Comparison of ENCODE assay signal across 22 mouse cellular contexts in genomic region chr5:145217746-145218145, GRCm38 (mm10). TPM values are rescaled to one million over a fixed set of nuclear protein-coding genes. Genes with fewer than 3 reads are reported as not detected.
A peak's percentile ranks its signal among the peaks of the same experiment; 100 is the strongest.
DNase-seq lines count a peak whose midpoint lies in the region; ATAC-seq and TF ChIP-seq lines count a peak whose summit lies in the region.
"Had no signal": no experiment of that assay in that cellular context is flagged by ENCODE, and none has a peak within 500 bp of the region (broad histone marks: within the 10 kb centered on the region; RNA-seq: fewer than 3 reads in every experiment).

No protein-coding gene starts in this region.

- peak; percentile 79 for ATAC-seq in intestine, postnatal 0 days
- peak; percentile 68; the same call in 1 of the 2 replicates for ATAC-seq in liver, embryonic 16.5 days (ENCODE audit: low read depth)
- peak; percentile 77; the same call in 1 of the 2 replicates for ATAC-seq in stomach, postnatal 0 days (ENCODE audit: low FRiP score, low TSS enrichment)
- ATAC-seq: forebrain, embryonic 14.5 days; hindbrain, postnatal 0 days had no signal

- no peaks in the 10 kb centered on the region for H3K9me3 ChIP-seq in ES-E14 (ENCODE audit: control insufficient read depth, insufficient read depth, low read depth, low read length)
- no peaks in the 10 kb centered on the region for H3K9me3 ChIP-seq in intestine, postnatal 0 days (ENCODE audit: control insufficient read depth)
- no peaks in the 10 kb centered on the region for H3K9me3 ChIP-seq in liver, embryonic 16.5 days (replicated peaks; ENCODE audit: control insufficient read depth, low read length)
- H3K9me3 ChIP-seq in stomach, postnatal 0 days (ENCODE audit: control insufficient read depth, low read length) = no peaks in the 10 kb centered on the region
- H3K9me3 ChIP-seq: hindbrain, embryonic 10.5 days; limb, embryonic 13.5 days; megakaryocyte, embryonic 14.5 days; neural tube, embryonic 12.5 days had no signal

- no peak overlapping the region for H3K4me2 ChIP-seq in intestine, postnatal 0 days (replicated peaks; ENCODE audit: low read depth)
- H3K4me2 ChIP-seq in liver, embryonic 16.5 days (ENCODE audit: low read depth, low read length) = no peak overlapping the region
- H3K4me2 ChIP-seq in stomach, postnatal 0 days (replicated peaks; ENCODE audit: low read depth) = no peak overlapping the region
- H3K4me2 ChIP-seq: heart, embryonic 11.5 days; limb, embryonic 13.5 days; lung, embryonic 14.5 days; neural tube, embryonic 12.5 days had no signal

- TF ChIP-seq CTCF in intestine, postnatal 0 days (IDR thresholded peaks at IDR 0.05; ENCODE audit: low read depth) = no peak
- no peak for TF ChIP-seq CTCF in stomach, postnatal 0 days (IDR thresholded peaks at IDR 0.05; ENCODE audit: low read depth)

- no peak for TF ChIP-seq EP300 in stomach, postnatal 0 days (optimal IDR thresholded peaks at IDR 0.05)

- peaks cover 8 to 25% of the 10 kb centered on the region in 2 experiments for H3K4me1 ChIP-seq in ES-E14 (ENCODE audit: control insufficient read depth in 2 of 2, insufficient read depth in 2 of 2, low read length in 2 of 2, poor library complexity in 1 of 2)
- H3K4me1 ChIP-seq in intestine, postnatal 0 days (replicated peaks; ENCODE audit: control insufficient read depth, insufficient read depth, low read length) = no peaks in the 10 kb centered on the region
- no peaks in the 10 kb centered on the region; the same call in 1 of the 2 replicates for H3K4me1 ChIP-seq in liver, embryonic 16.5 days (ENCODE audit: control insufficient read depth, low read depth, low read length)
- H3K4me1 ChIP-seq in stomach, postnatal 0 days (replicated peaks; ENCODE audit: control insufficient read depth, insufficient read depth) = no peaks in the 10 kb centered on the region
- H3K4me1 ChIP-seq: hindbrain, embryonic 10.5 days; limb, embryonic 13.5 days; megakaryocyte, embryonic 14.5 days; neural tube, embryonic 12.5 days had no signal

- H3K4me3 ChIP-seq in ES-E14 (ENCODE audit: insufficient read depth in 1 of 2, low read depth in 1 of 2, low read length in 2 of 2, poor library complexity in 1 of 2, severe bottlenecking in 1 of 2) = peak overlapping the region; percentile 32 to 59
- H3K4me3 ChIP-seq in intestine, postnatal 0 days (ENCODE audit: low read depth, low read length) = no peak overlapping the region
- no peak overlapping the region for H3K4me3 ChIP-seq in liver, embryonic 16.5 days (ENCODE audit: low read depth, low read length)
- H3K4me3 ChIP-seq in stomach, postnatal 0 days (ENCODE audit: low read depth, low read length) = no peak overlapping the region
- H3K4me3 ChIP-seq: hindbrain, embryonic 10.5 days; limb, embryonic 13.5 days; megakaryocyte, embryonic 14.5 days; neural tube, embryonic 12.5 days had no signal

- H3K27me3 ChIP-seq in intestine, postnatal 0 days (replicated peaks; ENCODE audit: control insufficient read depth, insufficient read depth, low read length) = no peaks in the 10 kb centered on the region
- no peaks in the 10 kb centered on the region for H3K27me3 ChIP-seq in liver, embryonic 16.5 days (ENCODE audit: control insufficient read depth, insufficient read depth, low read depth, low read length)
- H3K27me3 ChIP-seq in stomach, postnatal 0 days (ENCODE audit: control insufficient read depth, insufficient read depth, low read length) = no peaks in the 10 kb centered on the region
- H3K27me3 ChIP-seq: CH12.LX; limb, embryonic 13.5 days; megakaryocyte, embryonic 14.5 days; neural tube, embryonic 12.5 days had no signal

- DNase-seq in ES-E14 (ENCODE audit: low read depth, low spot score) = no peak
- DNase-seq in stomach, postnatal 0 days (ENCODE audit: low spot score) = peak; percentile 35
- DNase-seq in left cerebral cortex, adult 18-20 months (ENCODE audit: low spot score in 2 of 2) = no peak
- no peak for DNase-seq in urinary bladder, adult 18-20 months (ENCODE audit: low spot score in 2 of 2)
- DNase-seq in frontal cortex, postnatal 36 days (ENCODE audit: low spot score in 2 of 2) = no peak
- no peak for DNase-seq in spleen, adult 12 weeks (ENCODE audit: low spot score)
- DNase-seq: adrenal gland, postnatal 36 days; cerebellum, adult 9-10 months; kidney, postnatal 10 days; lung, embryonic 14.5 days; midbrain, embryonic 14.5 days; thymus, postnatal 25 days had no signal

- peaks cover 32% of the 10 kb centered on the region for H3K36me3 ChIP-seq in ES-E14 (ENCODE audit: control insufficient read depth, insufficient read depth, low read length, poor library complexity, severe bottlenecking)
- peaks cover 42% of the 10 kb centered on the region for H3K36me3 ChIP-seq in intestine, postnatal 0 days (ENCODE audit: control insufficient read depth, insufficient read depth)
- peaks cover 20% of the 10 kb centered on the region; the same call in 1 of the 2 replicates for H3K36me3 ChIP-seq in liver, embryonic 16.5 days (ENCODE audit: control insufficient read depth, insufficient read depth)
- H3K36me3 ChIP-seq in stomach, postnatal 0 days (ENCODE audit: control insufficient read depth, insufficient read depth, low read length) = peaks cover 24% of the 10 kb centered on the region

- peak overlapping the region; percentile 63; the same call in 1 of the 2 replicates for H3K9ac ChIP-seq in ES-E14 (ENCODE audit: insufficient read depth, low read depth, low read length, poor library complexity, severe bottlenecking)
- no peak overlapping the region for H3K9ac ChIP-seq in intestine, postnatal 0 days (ENCODE audit: low read depth, low read length)
- no peak overlapping the region for H3K9ac ChIP-seq in liver, embryonic 16.5 days (ENCODE audit: low read depth, low read length)
- H3K9ac ChIP-seq in stomach, postnatal 0 days (ENCODE audit: low read length) = no peak overlapping the region
- H3K9ac ChIP-seq: limb, embryonic 13.5 days; lung, embryonic 14.5 days; neural tube, embryonic 12.5 days had no signal

- peak overlapping the region; percentile 42; the same call in 1 of the 2 replicates for H3K27ac ChIP-seq in ES-E14 (ENCODE audit: insufficient read depth, low read depth, low read length, poor library complexity, severe bottlenecking)
- H3K27ac ChIP-seq in intestine, postnatal 0 days (ENCODE audit: low read depth, low read length) = peak overlapping the region; percentile 35
- peak overlapping the region; percentile 29 for H3K27ac ChIP-seq in liver, embryonic 16.5 days (ENCODE audit: low read length)
- H3K27ac ChIP-seq in stomach, postnatal 0 days (replicated peaks) = no peak overlapping the region
- H3K27ac ChIP-seq: hindbrain, embryonic 10.5 days; hindbrain, postnatal 0 days; limb, embryonic 13.5 days; neural tube, embryonic 12.5 days had no signal

- WGBS in intestine, postnatal 0 days = 28% methylated on average over 6 of the region's 6 CpGs
- 54% methylated on average over 6 of the region's 6 CpGs for WGBS in liver, embryonic 16.5 days (ENCODE audit: insufficient replicate concordance)
- 57% methylated on average over 6 of the region's 6 CpGs for WGBS in stomach, postnatal 0 days

- in situ Hi-C loops in ES-E14 (cut with MboI; ENCODE audit: low sequenced_read_pairs in 2 of 2, unreplicated experiment in 2 of 2) = no loop called here

TF ChIP-seq in ES-E14, 5 proteins besides CTCF, POLR2A, EP300 and RAD21:
- TF ChIP-seq ZC3H11A (IDR thresholded peaks at IDR 0.05; ENCODE audit: borderline replicate concordance, low read depth, low read length) (no peak), MAFK (IDR thresholded peaks at IDR 0.05; ENCODE audit: insufficient read depth, low read depth, low read length) (no peak), CHD2 (IDR thresholded peaks at IDR 0.05; ENCODE audit: low read depth, low read length) (no peak), HCFC1 (IDR thresholded peaks at IDR 0.05; ENCODE audit: borderline replicate concordance, insufficient read depth, low read length) (no peak), ZNF384 (IDR thresholded peaks at IDR 0.05; ENCODE audit: low read depth, low read length) (no peak)

RNA-seq across cellular contexts. Expression of gene Zkscan5, which starts 13.4 kb away (rescaled TPM):
- total RNA-seq in ES-E14 (2012; rRNA removed) = 16.9 and 18.0 TPM in 2 replicates
- 4.1 and 4.6 TPM in 2 replicates for polyA plus RNA-seq in intestine, postnatal 0 days (2015; fragmentation: Nextera tagmentation; extraction: Ambion mirVana)
- polyA plus RNA-seq in liver, embryonic 16.5 days (2015; fragmentation: Nextera tagmentation; extraction: Ambion mirVana) = 3.8 and 4.3 TPM in 2 replicates
- polyA plus RNA-seq in stomach, postnatal 0 days (2015; fragmentation: Nextera tagmentation; extraction: Ambion mirVana) = 4.6 and 5.0 TPM in 2 replicates
- 1 to 10 TPM; 9.4 to 9.5 TPM for total RNA-seq in left cerebral cortex, adult 18-20 months (2021)

RNA-seq across cellular contexts. Expression of gene Zfp655, which starts 13.8 kb away (rescaled TPM):
- total RNA-seq in ES-E14 (2012; rRNA removed) = 31.4 and 36.1 TPM in 2 replicates
- polyA plus RNA-seq in intestine, postnatal 0 days (2015; fragmentation: Nextera tagmentation; extraction: Ambion mirVana) = 32.3 and 35.9 TPM in 2 replicates
- polyA plus RNA-seq in liver, embryonic 16.5 days (2015; fragmentation: Nextera tagmentation; extraction: Ambion mirVana) = 18.8 and 19.3 TPM in 2 replicates
- 19.1 and 21.0 TPM in 2 replicates for polyA plus RNA-seq in stomach, postnatal 0 days (2015; fragmentation: Nextera tagmentation; extraction: Ambion mirVana)
- total RNA-seq in left cerebral cortex, adult 18-20 months (2021) = 10 to 100 TPM; 30.0 to 33.0 TPM

RNA-seq across cellular contexts. Expression of gene Zkscan14, which starts 16.1 kb away (rescaled TPM):
- total RNA-seq in ES-E14 (2012; rRNA removed) = 5.5 TPM in 2 replicates
- 6.4 and 9.8 TPM in 2 replicates for polyA plus RNA-seq in intestine, postnatal 0 days (2015; fragmentation: Nextera tagmentation; extraction: Ambion mirVana)
- polyA plus RNA-seq in liver, embryonic 16.5 days (2015; fragmentation: Nextera tagmentation; extraction: Ambion mirVana) = 6.9 and 7.9 TPM in 2 replicates
- 9.1 and 9.8 TPM in 2 replicates for polyA plus RNA-seq in stomach, postnatal 0 days (2015; fragmentation: Nextera tagmentation; extraction: Ambion mirVana)
- 10 to 100 TPM; 11.8 to 15.8 TPM for total RNA-seq in left cerebral cortex, adult 18-20 months (2021)

RNA-seq across cellular contexts. Expression of gene Atp5j2, which starts 25.9 kb away (rescaled TPM):
- 537 and 605 TPM in 2 replicates for total RNA-seq in ES-E14 (2012; rRNA removed)
- polyA plus RNA-seq in intestine, postnatal 0 days (2015; fragmentation: Nextera tagmentation; extraction: Ambion mirVana) = 765 and 832 TPM in 2 replicates
- polyA plus RNA-seq in liver, embryonic 16.5 days (2015; fragmentation: Nextera tagmentation; extraction: Ambion mirVana) = 454 and 484 TPM in 2 replicates
- 602 and 646 TPM in 2 replicates for polyA plus RNA-seq in stomach, postnatal 0 days (2015; fragmentation: Nextera tagmentation; extraction: Ambion mirVana)
- 100 to 1,000 TPM; 223 to 245 TPM for total RNA-seq in left cerebral cortex, adult 18-20 months (2021)

RNA-seq across cellular contexts. Expression of gene Cpsf4, which starts 50.7 kb away (rescaled TPM):
- total RNA-seq in ES-E14 (2012; rRNA removed) = 73.2 and 74.4 TPM in 2 replicates
- 23.1 and 23.4 TPM in 2 replicates for polyA plus RNA-seq in intestine, postnatal 0 days (2015; fragmentation: Nextera tagmentation; extraction: Ambion mirVana)
- 22.7 and 24.0 TPM in 2 replicates for polyA plus RNA-seq in liver, embryonic 16.5 days (2015; fragmentation: Nextera tagmentation; extraction: Ambion mirVana)
- polyA plus RNA-seq in stomach, postnatal 0 days (2015; fragmentation: Nextera tagmentation; extraction: Ambion mirVana) = 19.1 and 19.6 TPM in 2 replicates
- 10 to 100 TPM; 19.9 to 25.1 TPM for total RNA-seq in left cerebral cortex, adult 18-20 months (2021)

Comparison
In these comparisons a context has a peak if more than half of its experiments do, and no peak if none do; other contexts are left out.
1. H3K4me3 ChIP-seq: peak in ES-E14 (2 of 2); none in intestine, postnatal 0 days (single experiment), liver, embryonic 16.5 days (single experiment) and stomach, postnatal 0 days (single experiment).
2. Peak in every context shown above with its lines, with median percentiles within 50 percentile points of each other: ATAC-seq.